Mouse (Mus musculus) thymus, adult 2 months (tissue): ENCODE data around the gene Rap1gap2. TPM values are rescaled to one million over a fixed set of nuclear protein-coding genes. Genes with fewer than 3 reads are reported as not detected.

Source experiments
- DNase-seq: peaks from one replicate; pipeline ENCODE4 v3.0.0; 2021
- H3K27ac ChIP-seq: fragments of 200-500 bp; 2 replicates; pipeline ENCODE4 v1.5.1; 2012; ENCODE audit warnings: low read length, control low read depth; ENCODE audit not compliant: control insufficient read depth, insufficient read depth
- H3K27me3 ChIP-seq: fragments of 200-500 bp; 2 replicates; pipeline ENCODE4 v1.6.1; 2012; ENCODE audit warnings: mild to moderate bottlenecking, low read length, moderate library complexity, mixed read lengths; ENCODE audit not compliant: control insufficient read depth, insufficient read depth
- H3K36me3 ChIP-seq: fragments of 200-500 bp; 2 replicates; pipeline ENCODE4 v1.6.1; 2012; ENCODE audit warnings: mild to moderate bottlenecking, low read length, moderate library complexity; ENCODE audit not compliant: control insufficient read depth, insufficient read depth
- H3K4me1 ChIP-seq: fragments of 200-500 bp; replicated peaks from 2 replicates; pipeline ENCODE4 v1.6.1; 2012; ENCODE audit warnings: low read length; ENCODE audit not compliant: control insufficient read depth, insufficient read depth
- H3K4me3 ChIP-seq: fragments of 200-500 bp; 2 replicates; pipeline ENCODE4 v1.5.1; 2012; ENCODE audit warnings: mild to moderate bottlenecking, low read length, control low read depth, moderate library complexity; ENCODE audit not compliant: control insufficient read depth, insufficient read depth
- CTCF ChIP-seq: fragments of 200-500 bp; IDR thresholded peaks from 2 replicates; pipeline ENCODE4 v1.5.1; 2012; ENCODE audit warnings: mild to moderate bottlenecking, control low read depth, low read length, moderate library complexity, borderline replicate concordance; ENCODE audit not compliant: control insufficient read depth, poor library complexity, insufficient read depth; ENCODE audit errors: extremely low read depth
- POLR2A ChIP-seq: fragments of 200-500 bp; IDR thresholded peaks from 2 replicates; pipeline ENCODE4 v1.6.1; 2012; ENCODE audit warnings: mild to moderate bottlenecking, low read length, control low read depth, moderate library complexity; ENCODE audit not compliant: control insufficient read depth, poor library complexity, insufficient read depth; ENCODE audit errors: extremely low read depth
- WGBS: fragments of 180-500 bp; shearing (Covaris S2); methylation state at CpG from one replicate; pipeline ENCODE4 v1.1.7; 2018; 5-methylcytosine and 5-hydroxymethylcytosine counted together
- polyA plus RNA-seq: library from polyadenylated mRNA; depleted of rRNA; stranded (reverse); fragments of >200 nt; gene quantifications from 2 replicates; pipeline ENCODE4 v1.2.3, GENCODE M21; 2012

The Rap1gap2 gene
- polyA plus RNA-seq, 1 experiment = 7.0 TPM

DNA sequence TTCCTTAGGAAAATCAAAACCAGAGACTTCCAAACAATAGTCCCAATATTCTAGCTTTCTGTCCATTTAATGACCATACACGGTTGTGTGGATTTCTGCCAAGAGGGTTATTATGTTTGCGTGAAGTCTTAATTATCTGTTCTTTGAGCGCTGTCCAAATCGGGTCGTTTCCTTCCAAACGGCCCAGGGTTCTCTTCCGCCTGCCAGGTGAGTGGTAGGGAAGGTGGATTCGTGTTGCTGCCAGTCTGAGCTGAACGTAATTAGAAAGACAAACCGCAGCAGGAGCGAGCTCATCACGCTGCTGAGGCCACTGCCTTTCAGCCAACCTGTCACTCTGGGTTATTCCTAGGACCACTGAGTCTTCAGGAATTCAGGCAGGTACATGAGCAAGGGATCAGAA is 195.0 kb downstream of the Rap1gap2 start:
- H3K27ac ChIP-seq = no peak overlapping the region
- WGBS = 96% methylated on average over 12 of the region's 12 CpGs
- DNase-seq = no peak

DNA sequence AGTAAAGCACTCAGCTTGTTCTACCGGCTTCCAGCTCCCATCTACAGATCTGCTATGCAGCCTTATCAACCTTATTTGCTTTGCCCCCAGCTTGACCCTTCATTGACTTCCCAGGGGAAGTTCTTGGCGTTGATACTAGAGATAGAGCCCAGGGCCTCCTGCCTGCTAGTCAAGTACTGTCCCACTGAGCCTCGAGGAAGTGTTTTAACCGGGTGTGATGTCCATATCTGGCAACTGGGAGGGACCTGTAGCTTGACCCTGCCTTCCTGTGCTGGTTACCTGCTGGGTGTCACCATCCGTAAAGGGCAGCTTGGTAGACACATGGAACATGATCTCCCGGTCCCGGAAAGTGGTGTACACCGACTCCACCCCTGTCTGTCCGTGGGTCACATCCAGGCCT is 196.6 kb downstream of the Rap1gap2 start:
- Histone ChIP-seq H3K27ac (no peak overlapping the region), H3K4me1 (peaks cover under 1% of the 10 kb centered on the region; the same call in 1 of the 2 replicates), H3K4me3 (no peak overlapping the region), H3K27me3 (no peaks in the 10 kb centered on the region), H3K36me3 (no peaks in the 10 kb centered on the region)
- 87% methylated on average over 9 of the region's 9 CpGs for WGBS
- TF ChIP-seq POLR2A (no peak), CTCF (no peak)
- DNase-seq = no peak

More for the DNA sequence above, 195.0 kb downstream of the Rap1gap2 start:
- no peaks in the 10 kb centered on the region for H3K27me3 ChIP-seq
- H3K4me1 ChIP-seq = peaks cover under 1% of the 10 kb centered on the region; the same call in 1 of the 2 replicates
- TF ChIP-seq CTCF (no peak), POLR2A (no peak)
- H3K4me3 ChIP-seq = no peak overlapping the region
- no peaks in the 10 kb centered on the region for H3K36me3 ChIP-seq

DNA sequence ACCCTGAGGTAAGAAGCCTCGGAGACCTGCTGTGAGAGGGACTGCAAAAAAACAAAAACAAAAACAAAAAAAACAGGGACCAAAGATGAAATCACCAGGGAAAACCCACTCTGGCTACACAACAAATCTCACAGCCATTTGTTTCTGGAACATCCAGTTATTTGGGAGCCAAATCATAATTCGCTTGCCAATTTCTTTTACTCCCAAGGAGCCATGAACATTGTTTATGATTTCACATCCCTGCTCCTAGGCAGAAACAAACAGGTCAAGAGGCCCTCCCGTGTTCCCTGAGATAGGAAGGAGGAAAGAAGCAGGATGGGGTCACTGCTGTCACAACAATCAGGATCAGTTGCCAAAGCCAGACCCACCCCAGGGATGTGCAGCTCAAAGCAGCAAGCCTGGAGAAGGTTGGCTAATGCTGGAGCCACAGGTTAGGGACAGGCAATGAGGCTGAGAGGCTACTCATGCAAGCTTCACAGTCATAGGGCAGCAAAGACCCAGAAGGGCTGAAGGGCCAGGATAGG is 197.2 kb downstream of the Rap1gap2 start:
- WGBS = 90% methylated on average over 3 of the region's 3 CpGs
- no peaks in the 10 kb centered on the region for H3K27me3 ChIP-seq
- TF ChIP-seq POLR2A (no peak), CTCF (no peak)
- H3K4me3 ChIP-seq = no peak overlapping the region
- H3K27ac ChIP-seq = no peak overlapping the region
- no peaks in the 10 kb centered on the region for H3K36me3 ChIP-seq
- no peak for DNase-seq
- H3K4me1 ChIP-seq = peaks cover 6% of the 10 kb centered on the region

DNA sequence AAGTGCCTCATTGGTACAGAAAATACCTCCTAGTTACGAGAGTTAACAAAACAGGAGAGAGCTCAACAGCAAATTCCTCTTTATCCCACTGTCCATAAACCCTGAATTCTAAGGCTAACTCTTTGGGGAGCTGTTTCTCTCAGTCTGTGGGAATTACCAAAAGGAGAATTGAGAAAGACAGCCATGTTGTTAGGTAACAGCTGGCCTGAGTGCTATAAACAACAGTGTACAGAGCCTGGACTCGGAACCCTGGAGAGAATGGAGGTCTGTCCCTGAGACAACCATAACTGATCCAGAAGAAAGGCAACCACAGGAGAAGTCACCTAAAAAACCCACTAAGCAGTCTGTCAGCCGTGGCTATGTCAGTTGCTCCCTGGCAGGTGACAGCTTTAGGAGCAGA is 198.3 kb downstream of the Rap1gap2 start:
- Histone ChIP-seq H3K27me3 (no peaks in the 10 kb centered on the region), H3K36me3 (no peaks in the 10 kb centered on the region), H3K4me3 (no peak overlapping the region), H3K27ac (no peak overlapping the region), H3K4me1 (peaks cover 6% of the 10 kb centered on the region)
- TF ChIP-seq CTCF = no peak
- DNase-seq = no peak
- WGBS = 74% methylated on average over 3 of the region's 3 CpGs

DNA sequence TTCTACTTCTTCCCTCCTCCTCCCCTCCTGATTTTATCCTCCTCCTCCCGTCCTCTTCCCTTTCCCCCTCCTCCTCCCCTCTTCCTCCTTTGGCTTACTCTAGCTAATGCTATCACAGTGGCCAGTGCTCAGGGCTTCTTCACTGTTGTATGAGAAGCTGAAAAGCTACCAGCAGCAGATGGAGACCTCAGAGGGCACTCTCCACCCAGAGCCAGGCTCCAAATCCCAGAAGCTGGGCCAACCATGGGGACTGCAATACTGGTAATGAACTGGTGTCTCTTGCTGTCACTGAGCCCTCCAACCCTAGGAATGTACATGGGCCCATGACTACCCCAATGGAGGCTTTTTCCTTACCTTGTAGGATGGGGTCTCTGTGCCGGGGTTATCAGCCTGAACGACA is 198.8 kb downstream of the Rap1gap2 start:
- no peak for DNase-seq
- 87% methylated on average over 3 of the region's 3 CpGs for WGBS
- H3K36me3 ChIP-seq = no peaks in the 10 kb centered on the region
- H3K4me3 ChIP-seq = no peak overlapping the region
- H3K27me3 ChIP-seq = no peaks in the 10 kb centered on the region
- H3K27ac ChIP-seq = no peak overlapping the region
- peaks cover 6% of the 10 kb centered on the region for H3K4me1 ChIP-seq
- TF ChIP-seq POLR2A = no peak
- TF ChIP-seq CTCF = no peak

DNA sequence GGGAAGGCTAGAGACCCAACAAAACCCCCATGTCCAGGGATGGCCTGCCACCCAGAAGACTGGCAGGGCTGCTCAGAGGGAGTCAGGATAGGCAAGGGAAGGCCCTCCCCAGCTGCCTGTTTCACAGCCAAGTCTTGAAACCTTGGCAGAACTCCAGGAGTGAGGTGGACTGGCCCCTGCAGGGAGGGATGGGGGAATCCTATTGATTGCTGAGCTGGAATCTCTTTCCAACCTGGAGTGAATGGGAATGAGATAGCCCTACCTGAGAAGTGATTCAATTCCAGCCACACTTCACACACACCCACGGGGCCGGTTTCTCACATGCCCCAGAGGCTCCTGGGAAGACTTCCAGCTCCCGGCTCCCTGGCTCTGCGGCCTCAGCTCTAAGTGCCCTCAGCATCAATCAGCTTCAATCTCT is 200.9 kb downstream of the Rap1gap2 start:
- H3K27me3 ChIP-seq = no peaks in the 10 kb centered on the region
- DNase-seq = no peak
- TF ChIP-seq POLR2A (no peak), CTCF (no peak)
- WGBS = 91% methylated on average over 4 of the region's 4 CpGs
- H3K4me1 ChIP-seq = peaks cover 19% of the 10 kb centered on the region
- no peak overlapping the region for H3K27ac ChIP-seq
- H3K36me3 ChIP-seq = no peaks in the 10 kb centered on the region
- no peak overlapping the region for H3K4me3 ChIP-seq

DNA sequence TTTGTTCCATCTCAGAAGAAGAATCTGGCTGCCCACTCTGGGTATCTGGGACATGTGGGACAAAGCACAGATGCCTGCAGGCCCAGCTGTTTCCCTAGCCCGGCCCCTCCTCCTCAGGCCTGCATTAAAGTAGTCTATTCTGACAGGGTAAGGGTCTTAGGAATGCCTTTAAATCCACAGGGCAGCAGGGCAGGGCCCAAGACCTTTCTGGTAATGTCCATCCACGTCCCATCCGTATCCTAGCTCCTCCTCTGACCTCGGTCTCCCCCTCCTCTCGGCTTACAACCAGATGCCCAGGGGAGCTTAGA is 201.3 kb downstream of the Rap1gap2 start:
- no peak for DNase-seq
- Histone ChIP-seq H3K4me3 (no peak overlapping the region), H3K27ac (no peak overlapping the region), H3K27me3 (no peaks in the 10 kb centered on the region), H3K4me1 (peaks cover 19% of the 10 kb centered on the region), H3K36me3 (no peaks in the 10 kb centered on the region)
- TF ChIP-seq CTCF (no peak), POLR2A (no peak)
- WGBS = 92% methylated on average over 5 of the region's 5 CpGs
